Mouse (Mus musculus) naive thymus-derived CD4-positive, alpha-beta T cell, adult 2 months (primary cell): ENCODE measurements around the gene Bach2.

Source experiments
- DNase-seq: peaks from one replicate; pipeline ENCODE4 v3.0.0-alpha.2; 2011; ENCODE audit warnings: low read depth

Gene Bach2

GRCm38 (mm10) chr4:32225191-32225590 is 13.4 kb upstream of the Bach2 start:
- no peak for DNase-seq

- no peak for DNase-seq
Observed at GRCm38 (mm10) chr4:32227970-32228557, 10.5 kb upstream of the Bach2 start.

GRCm38 (mm10) chr4:32229266-32229665 is 9.3 kb upstream of the Bach2 start:
- peak; percentile 67 for DNase-seq

GRCm38 (mm10) chr4:32231258-32232055 is 7.1 kb upstream of the Bach2 start:
- no peak for DNase-seq

GRCm38 (mm10) chr4:32235920-32236705 is 2.5 kb upstream of the Bach2 start:
- DNase-seq = no peak

GRCm38 (mm10) chr4:32238921-32239748 is 531 bp downstream of the Bach2 start:
- DNase-seq = peak; percentile 86

- peak; percentile 84 for DNase-seq
Observed at GRCm38 (mm10) chr4:32239749-32240131, 1.1 kb downstream of the Bach2 start.

GRCm38 (mm10) chr4:32240457-32241030 is 1.9 kb downstream of the Bach2 start:
- DNase-seq = peak; percentile 62

GRCm38 (mm10) chr4:32241351-32241980 is 2.9 kb downstream of the Bach2 start:
- peak; percentile 34 for DNase-seq

GRCm38 (mm10) chr4:32242122-32242615 is 3.6 kb downstream of the Bach2 start:
- peak; percentile 54 for DNase-seq

- DNase-seq = peak; percentile 38
Observed at GRCm38 (mm10) chr4:32243458-32243857, 4.9 kb downstream of the Bach2 start.

- DNase-seq = no peak
Observed at GRCm38 (mm10) chr4:32244092-32244745, 5.6 kb downstream of the Bach2 start.

- DNase-seq = no peak
Observed at GRCm38 (mm10) chr4:32245586-32245985, 7.0 kb downstream of the Bach2 start.

GRCm38 (mm10) chr4:32246020-32246419 is 7.4 kb downstream of the Bach2 start:
- no peak for DNase-seq

GRCm38 (mm10) chr4:32246801-32247200 is 8.2 kb downstream of the Bach2 start:
- peak; percentile 28 for DNase-seq

GRCm38 (mm10) chr4:32247463-32248113 is 9.0 kb downstream of the Bach2 start:
- DNase-seq = peak; percentile 64

GRCm38 (mm10) chr4:32248236-32248635 is 9.6 kb downstream of the Bach2 start:
- peak; percentile 97 for DNase-seq

GRCm38 (mm10) chr4:32248990-32249393 is 10.4 kb downstream of the Bach2 start:
- peak; percentile 70 for DNase-seq

GRCm38 (mm10) chr4:32249748-32250332 is 11.2 kb downstream of the Bach2 start:
- DNase-seq = peak; percentile 81
